Mouse (Mus musculus) embryo, embryonic 10 days (tissue): ENCODE data around the gene Olfr92.

Source experiments
- DNase-seq: peaks from one replicate; pipeline ENCODE4 v3.0.0-alpha.2; 2015; ENCODE audit warnings: low spot score

The Olfr92 gene

GRCm38 (mm10) chr17:37062101-37062641 lies 57.7 kb downstream of the Olfr92 start:
- DNase-seq: no peak

GRCm38 (mm10) chr17:37061435-37061834 lies 58.5 kb downstream of the Olfr92 start:
- DNase-seq: no peak
